Mouse (Mus musculus) forebrain, embryonic 15.5 days (tissue): ENCODE results near the gene Adgrg3. TPM values are rescaled to one million over a fixed set of nuclear protein-coding genes. Genes with fewer than 3 reads are reported as not detected.

Experiments
- ATAC-seq: fragments of 200-750 bp; cut with Nextera tagmentation; replicated peaks from 2 replicates; pipeline ENCODE4 v1.8.0; 2017; ENCODE audit warnings: mild to moderate bottlenecking, moderate TSS enrichment, moderate library complexity
- H3K27ac ChIP-seq: fragments of 300-500 bp; sonication (generic); replicated peaks from 2 replicates; pipeline ENCODE4 v1.5.1; 2015; ENCODE audit warnings: mild to moderate bottlenecking, inconsistent platforms
- H3K27me3 ChIP-seq: fragments of 300-500 bp; sonication (generic); 2 replicates; pipeline ENCODE4 v1.6.1; 2015; ENCODE audit warnings: inconsistent platforms
- H3K36me3 ChIP-seq: fragments of 300-500 bp; sonication (generic); 2 replicates; pipeline ENCODE4 v1.6.1; 2015; ENCODE audit warnings: mild to moderate bottlenecking, inconsistent platforms
- H3K4me1 ChIP-seq: fragments of 300-500 bp; sonication (generic); 2 replicates; pipeline ENCODE4 v1.6.1; 2015; ENCODE audit warnings: inconsistent platforms
- H3K4me2 ChIP-seq: fragments of 300-500 bp; sonication (generic); replicated peaks from 2 replicates; pipeline ENCODE4 v1.6.1; 2015; ENCODE audit warnings: mild to moderate bottlenecking, inconsistent platforms
- H3K4me3 ChIP-seq: fragments of 300-500 bp; sonication (generic); 2 replicates; pipeline ENCODE4 v1.5.1; 2015; ENCODE audit warnings: mild to moderate bottlenecking, inconsistent platforms
- H3K9ac ChIP-seq: fragments of 300-500 bp; sonication (generic); replicated peaks from 2 replicates; pipeline ENCODE4 v1.6.1; 2015; ENCODE audit warnings: mild to moderate bottlenecking, inconsistent platforms
- H3K9me3 ChIP-seq: fragments of 300-500 bp; sonication (generic); 2 replicates; pipeline ENCODE4 v1.6.1; 2016; ENCODE audit warnings: inconsistent platforms
- WGBS: fragments of 180-500 bp; shearing (Covaris S2); methylation state at CpG from one replicate; pipeline ENCODE4 v1.1.7; 2015; ENCODE audit warnings: mixed read lengths; 5-methylcytosine and 5-hydroxymethylcytosine counted together
- polyA plus RNA-seq: library from polyadenylated mRNA; unstranded; fragments of >200 nt; fragmentation: Nextera tagmentation; extraction: Ambion mirVana; gene quantifications from 2 replicates; pipeline ENCODE4 v1.2.1, GENCODE M21; 2015

Adgrg3 gene
- polyA plus RNA-seq, 1 experiment from 2014 or later, result 1.2 TPM

DNA sequence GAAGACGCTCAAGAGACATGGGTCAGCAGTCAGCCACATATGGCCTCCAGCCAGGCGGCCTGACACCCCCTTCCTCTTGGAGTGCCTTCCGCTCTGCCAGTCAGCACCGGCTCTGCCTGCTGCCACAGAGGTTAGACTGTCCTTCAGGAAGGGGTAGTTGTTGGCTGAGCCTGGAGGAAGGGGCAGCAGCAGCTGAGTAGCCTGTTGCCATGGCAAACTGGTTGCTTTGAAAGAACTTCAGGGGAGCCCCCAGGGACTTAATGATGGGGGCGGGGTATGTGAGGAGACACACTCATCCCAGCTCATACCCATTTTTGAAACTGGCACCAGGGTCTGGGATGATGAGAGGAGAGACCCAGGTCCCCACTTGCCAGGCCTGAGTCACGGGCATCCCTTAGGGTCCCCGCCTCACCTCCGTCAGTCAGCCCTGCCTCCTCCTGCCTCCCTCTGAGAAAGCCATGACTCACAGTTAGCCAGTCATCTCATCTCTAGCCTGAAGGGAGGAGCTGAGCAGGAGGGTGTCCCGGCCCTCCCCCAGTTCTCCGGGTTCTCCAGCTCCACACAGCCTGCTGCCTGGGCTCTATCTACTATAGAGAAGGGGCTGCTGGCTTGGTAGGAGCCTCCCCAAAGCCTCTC is 33.5 kb upstream of the Adgrg3 start:
- H3K4me2 ChIP-seq, result no peak overlapping the region; the same call in 1 of the 2 replicates
- peak overlapping the region; percentile 54 for H3K27ac ChIP-seq
- ATAC-seq, result peak; percentile 44
- H3K9ac ChIP-seq, result no peak overlapping the region
- 8% methylated on average over 10 of the region's 10 CpGs for WGBS
- no peaks in the 10 kb centered on the region for H3K36me3 ChIP-seq
- no peak overlapping the region for H3K4me3 ChIP-seq
- H3K9me3 ChIP-seq, result no peaks in the 10 kb centered on the region
- no peaks in the 10 kb centered on the region for H3K27me3 ChIP-seq
- peaks cover 66% of the 10 kb centered on the region for H3K4me1 ChIP-seq

DNA sequence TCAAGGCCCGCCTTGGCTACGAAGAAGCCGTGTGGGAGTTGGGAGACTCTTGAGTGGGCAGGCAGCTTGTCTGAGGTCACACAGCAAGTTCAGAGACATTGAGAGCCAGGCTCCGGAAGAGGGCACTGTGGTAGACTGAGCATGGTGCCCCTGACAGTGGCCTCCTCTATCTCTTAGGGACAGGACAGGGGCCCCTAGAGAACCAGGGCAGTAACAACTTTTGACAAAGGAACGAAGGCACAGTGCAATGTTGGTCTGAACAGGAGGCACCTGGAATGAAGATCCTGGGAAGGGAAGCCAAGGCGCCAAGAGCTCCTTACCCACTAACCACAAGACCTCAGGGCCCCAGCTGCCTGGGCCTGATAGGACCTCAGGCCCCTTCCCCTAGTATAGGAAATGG is 32.5 kb upstream of the Adgrg3 start:
- Histone ChIP-seq H3K4me3 (no peak overlapping the region), H3K4me2 (no peak overlapping the region), H3K27ac (0 out of 2 replicates have a peak overlapping the region, but pooled peaks have one; percentile 54), H3K9ac (no peak overlapping the region), H3K4me1 (peaks cover 66% of the 10 kb centered on the region), H3K36me3 (no peaks in the 10 kb centered on the region), H3K27me3 (no peaks in the 10 kb centered on the region), H3K9me3 (no peaks in the 10 kb centered on the region)
- no peak for ATAC-seq
- WGBS, result 88% methylated on average over 6 of the region's 6 CpGs

DNA sequence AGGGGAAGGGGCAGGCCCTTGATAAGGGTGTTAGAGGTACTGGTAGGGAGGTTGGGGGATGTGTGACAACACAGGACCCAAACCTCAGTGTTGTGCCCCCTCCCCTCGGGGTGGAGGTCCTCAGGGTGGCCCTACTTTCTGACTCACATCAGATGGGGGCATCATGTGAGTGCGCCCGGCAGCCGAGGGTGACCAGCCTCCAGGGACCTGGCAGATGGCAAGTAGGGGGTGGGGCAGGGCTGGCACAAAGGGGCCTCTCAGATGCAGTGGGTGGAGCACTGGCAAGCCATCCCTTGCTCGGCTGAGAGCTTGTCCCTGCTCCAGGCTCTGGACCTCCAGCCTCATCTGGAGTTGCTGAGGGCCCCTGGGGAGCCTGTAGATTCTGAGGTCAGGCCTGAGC is 30.8 kb upstream of the Adgrg3 start:
- H3K4me2 ChIP-seq, result no peak overlapping the region
- H3K36me3 ChIP-seq, result no peaks in the 10 kb centered on the region
- no peak overlapping the region for H3K4me3 ChIP-seq
- H3K4me1 ChIP-seq, result peaks cover 70% of the 10 kb centered on the region
- no peaks in the 10 kb centered on the region for H3K9me3 ChIP-seq
- H3K27me3 ChIP-seq, result no peaks in the 10 kb centered on the region
- H3K27ac ChIP-seq, result peak overlapping the region; percentile 72
- 15% methylated on average over 5 of the region's 5 CpGs for WGBS
- peak; percentile 70 for ATAC-seq
- H3K9ac ChIP-seq, result no peak overlapping the region

DNA sequence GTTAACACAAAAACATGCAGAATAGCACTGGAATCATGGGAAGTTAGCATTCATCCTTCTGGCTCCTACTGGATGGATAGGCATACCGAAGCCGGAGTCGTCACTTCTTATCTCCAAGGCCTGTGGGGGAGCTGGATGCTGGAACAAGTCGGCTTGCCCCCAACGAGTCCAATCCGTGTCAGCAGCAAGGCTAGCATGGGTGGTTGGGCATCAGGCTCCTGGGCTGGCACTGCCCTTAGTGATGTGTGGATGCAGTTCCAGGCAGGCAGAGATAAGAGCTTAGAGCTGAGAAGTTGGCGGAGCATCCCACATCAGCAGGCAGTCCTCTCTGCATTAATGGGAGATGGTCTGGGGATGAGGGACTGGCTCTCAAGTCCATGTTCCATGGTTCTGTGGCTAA is 29.9 kb upstream of the Adgrg3 start:
- Histone ChIP-seq H3K4me3 (no peak overlapping the region), H3K27ac (no peak overlapping the region), H3K9ac (no peak overlapping the region), H3K36me3 (no peaks in the 10 kb centered on the region), H3K4me2 (no peak overlapping the region), H3K9me3 (no peaks in the 10 kb centered on the region), H3K27me3 (no peaks in the 10 kb centered on the region), H3K4me1 (peaks cover 70% of the 10 kb centered on the region)
- ATAC-seq, result no peak
- WGBS, result 76% methylated on average over 7 of the region's 7 CpGs

DNA sequence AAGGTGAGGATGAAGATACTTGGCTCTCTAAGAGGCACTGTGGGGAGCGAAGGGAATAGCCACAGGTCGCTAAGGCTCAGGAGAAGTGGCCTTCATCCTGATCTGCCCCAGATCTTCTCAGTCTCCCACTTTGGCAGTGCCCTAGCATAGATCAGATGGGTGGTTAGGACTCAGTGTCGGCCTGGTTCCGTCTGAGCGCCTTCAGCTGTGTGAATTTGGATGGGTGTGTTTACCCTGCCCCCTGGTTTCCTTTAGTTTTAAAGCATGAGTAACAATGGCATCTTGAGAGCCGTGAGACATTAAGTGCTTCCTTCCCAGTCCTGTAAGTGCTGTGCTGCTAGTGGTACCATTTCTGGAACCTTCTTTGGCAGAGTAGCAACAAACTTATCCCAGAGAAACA is 28.9 kb upstream of the Adgrg3 start:
- no peak overlapping the region for H3K9ac ChIP-seq
- H3K4me3 ChIP-seq, result no peak overlapping the region
- H3K27ac ChIP-seq, result no peak overlapping the region
- peaks cover 70% of the 10 kb centered on the region for H3K4me1 ChIP-seq
- no peaks in the 10 kb centered on the region for H3K27me3 ChIP-seq
- no peaks in the 10 kb centered on the region for H3K36me3 ChIP-seq
- no peak for ATAC-seq
- H3K4me2 ChIP-seq, result no peak overlapping the region
- H3K9me3 ChIP-seq, result no peaks in the 10 kb centered on the region
- WGBS, result 85% methylated on average over 6 of the region's 6 CpGs

DNA sequence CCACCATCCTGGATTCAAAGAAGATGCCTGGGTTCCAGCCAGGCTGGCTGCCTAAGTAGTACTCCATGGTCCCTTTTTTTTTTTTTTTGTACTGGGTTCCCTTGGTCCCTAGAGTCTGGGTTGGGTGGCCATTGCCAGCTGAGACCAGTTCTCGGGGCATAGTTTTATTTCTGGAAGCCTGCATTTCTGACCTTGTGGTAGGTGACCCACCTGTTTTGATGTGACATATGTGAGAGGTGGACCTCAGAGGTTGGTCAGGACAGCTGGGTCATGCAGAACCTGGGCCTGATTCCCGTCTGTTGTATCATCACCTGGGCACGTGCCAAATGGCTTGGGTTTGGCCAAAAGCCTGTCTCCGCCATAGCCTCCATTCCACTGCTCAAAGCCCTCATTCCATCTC is 27.8 kb upstream of the Adgrg3 start:
- H3K4me3 ChIP-seq, result no peak overlapping the region
- no peak for ATAC-seq
- H3K27ac ChIP-seq, result no peak overlapping the region
- peaks cover 68% of the 10 kb centered on the region for H3K4me1 ChIP-seq
- WGBS, result 86% methylated on average over 4 of the region's 4 CpGs
- H3K36me3 ChIP-seq, result no peaks in the 10 kb centered on the region
- H3K4me2 ChIP-seq, result no peak overlapping the region
- H3K9ac ChIP-seq, result no peak overlapping the region
- no peaks in the 10 kb centered on the region for H3K27me3 ChIP-seq
- no peaks in the 10 kb centered on the region for H3K9me3 ChIP-seq

DNA sequence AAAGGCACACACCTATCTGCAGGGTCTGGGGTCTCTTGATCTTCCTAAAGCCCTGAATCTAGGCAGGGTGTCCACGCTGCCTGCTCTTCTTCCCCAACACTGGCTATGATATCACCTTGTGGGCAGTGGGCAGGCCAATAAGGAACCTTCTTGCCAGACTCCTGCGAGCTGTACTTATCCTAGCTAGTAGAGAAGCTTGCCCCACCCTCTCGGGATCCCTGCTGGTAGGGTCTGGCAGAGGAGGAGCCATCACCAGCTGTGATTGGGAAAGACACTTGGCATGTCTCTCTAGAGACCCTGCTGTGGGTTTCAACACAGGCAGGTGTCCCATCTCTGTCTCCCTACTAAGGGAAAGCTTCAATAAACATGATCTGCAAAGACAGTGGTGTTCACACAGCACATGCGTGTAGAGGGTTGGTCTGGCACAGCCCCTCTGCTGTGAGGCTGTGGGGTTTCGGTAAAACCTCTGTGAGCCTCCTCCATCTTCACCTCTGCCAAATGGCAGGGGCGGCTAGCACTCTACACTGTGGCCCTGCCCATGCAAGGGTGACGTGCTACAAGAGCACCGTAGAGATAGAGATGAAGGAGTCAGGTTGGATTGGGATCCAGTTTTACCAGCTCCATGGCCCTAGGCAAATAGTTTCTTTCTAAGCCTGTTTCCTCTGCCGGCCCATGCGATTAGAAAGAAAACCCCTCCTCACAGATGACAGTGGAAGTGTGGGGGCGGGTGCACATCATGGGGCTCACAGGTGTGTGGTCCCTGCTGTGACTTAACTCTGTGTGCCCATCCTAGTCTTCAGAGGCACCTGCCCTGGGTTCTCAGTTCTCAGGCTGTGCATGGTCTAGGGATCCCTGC is 26.7 kb upstream of the Adgrg3 start:
- Histone ChIP-seq H3K4me2 (no peak overlapping the region), H3K4me1 (peaks cover 63% of the 10 kb centered on the region), H3K9ac (no peak overlapping the region), H3K4me3 (no peak overlapping the region), H3K9me3 (no peaks in the 10 kb centered on the region), H3K27me3 (no peaks in the 10 kb centered on the region), H3K36me3 (no peaks in the 10 kb centered on the region), H3K27ac (peak overlapping the region; percentile 96)
- no peak for ATAC-seq
- 70% methylated on average over 11 of the region's 11 CpGs for WGBS

DNA sequence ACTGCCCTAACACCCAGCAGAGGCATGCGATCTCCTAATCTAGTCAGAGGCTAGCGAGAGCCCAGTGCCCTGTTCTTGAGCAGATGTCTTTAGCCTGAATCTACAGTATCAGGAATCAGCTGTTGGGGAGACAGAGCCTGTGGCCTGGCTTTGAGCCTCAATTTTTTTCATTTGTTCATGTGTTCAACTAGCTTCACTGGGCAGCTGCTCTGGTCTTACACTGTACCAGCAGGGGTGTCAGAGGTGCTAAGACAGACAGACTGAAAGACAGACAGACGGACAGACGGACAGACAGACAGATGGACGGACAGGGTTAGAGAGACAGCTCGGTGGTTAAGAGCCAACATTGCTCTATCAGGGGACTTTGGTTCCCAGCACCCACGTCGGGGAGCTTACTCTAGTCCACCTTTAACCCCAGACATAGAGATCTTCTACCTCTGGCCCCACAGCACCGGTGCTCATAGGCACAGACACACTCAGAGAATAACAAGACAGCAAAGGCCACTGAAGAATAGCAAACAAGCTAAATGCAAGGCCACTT is 26.0 kb upstream of the Adgrg3 start:
- Histone ChIP-seq H3K4me1 (peaks cover 59% of the 10 kb centered on the region), H3K9ac (no peak overlapping the region), H3K27me3 (no peaks in the 10 kb centered on the region), H3K27ac (peak overlapping the region; percentile 96), H3K9me3 (no peaks in the 10 kb centered on the region), H3K4me3 (no peak overlapping the region), H3K4me2 (no peak overlapping the region), H3K36me3 (no peaks in the 10 kb centered on the region)
- no peak for ATAC-seq
- WGBS, result 80% methylated on average over 9 of the region's 9 CpGs

DNA sequence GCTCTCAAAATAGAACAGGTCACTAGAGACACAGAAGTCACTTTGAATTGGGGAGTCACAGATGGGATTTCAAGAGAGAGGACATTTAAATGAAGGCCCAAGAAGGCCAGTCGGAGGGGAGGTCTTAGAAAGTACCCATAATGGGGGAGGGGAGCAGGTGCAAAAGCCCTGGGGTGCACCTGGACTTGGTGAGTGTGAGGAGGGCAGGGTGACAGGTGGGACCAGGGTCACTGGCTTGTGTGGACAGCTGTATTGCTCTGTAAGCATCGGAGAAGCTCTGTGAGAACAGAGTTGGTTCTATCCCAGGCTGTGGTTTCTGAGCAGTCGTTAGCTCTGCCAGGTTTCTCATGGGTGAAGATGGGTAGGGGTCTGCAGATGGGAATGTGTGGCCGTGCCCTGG is 25.5 kb upstream of the Adgrg3 start:
- ATAC-seq, result no peak
- no peak overlapping the region for H3K9ac ChIP-seq
- H3K27ac ChIP-seq, result peak overlapping the region; percentile 96
- no peaks in the 10 kb centered on the region for H3K27me3 ChIP-seq
- H3K4me1 ChIP-seq, result peaks cover 59% of the 10 kb centered on the region
- H3K9me3 ChIP-seq, result no peaks in the 10 kb centered on the region
- WGBS, result 55% methylated on average over 4 of the region's 4 CpGs
- no peak overlapping the region for H3K4me2 ChIP-seq
- no peak overlapping the region for H3K4me3 ChIP-seq
- no peaks in the 10 kb centered on the region for H3K36me3 ChIP-seq

DNA sequence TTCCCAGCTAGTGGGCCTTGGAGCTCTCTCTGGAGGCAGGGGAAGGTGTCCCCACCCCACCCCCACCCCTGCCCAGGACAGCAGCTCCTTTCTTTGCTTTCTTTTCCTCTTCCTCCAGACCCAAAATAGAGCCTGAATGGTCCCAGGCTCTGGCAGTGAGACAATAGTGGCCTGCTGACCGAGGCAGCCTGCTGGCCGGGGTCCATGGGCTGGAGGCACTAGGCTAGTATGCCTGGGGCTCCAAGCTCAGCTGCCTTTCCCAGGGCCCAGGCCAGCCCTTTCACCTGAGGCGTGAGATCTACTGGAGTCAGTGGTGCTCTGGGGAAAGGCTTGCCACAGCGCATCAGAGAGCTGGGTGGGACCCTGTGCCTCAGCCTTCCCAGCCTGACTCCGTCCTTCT is 25.0 kb upstream of the Adgrg3 start:
- no peak for ATAC-seq
- Histone ChIP-seq H3K9ac (0 out of 2 replicates have a peak overlapping the region, but pooled peaks have one; percentile 9), H3K36me3 (no peaks in the 10 kb centered on the region), H3K4me2 (no peak overlapping the region), H3K27ac (peak overlapping the region; percentile 96), H3K4me3 (no peak overlapping the region), H3K27me3 (no peaks in the 10 kb centered on the region), H3K4me1 (peaks cover 59% of the 10 kb centered on the region), H3K9me3 (no peaks in the 10 kb centered on the region)
- WGBS, result 14% methylated on average over 5 of the region's 5 CpGs

DNA sequence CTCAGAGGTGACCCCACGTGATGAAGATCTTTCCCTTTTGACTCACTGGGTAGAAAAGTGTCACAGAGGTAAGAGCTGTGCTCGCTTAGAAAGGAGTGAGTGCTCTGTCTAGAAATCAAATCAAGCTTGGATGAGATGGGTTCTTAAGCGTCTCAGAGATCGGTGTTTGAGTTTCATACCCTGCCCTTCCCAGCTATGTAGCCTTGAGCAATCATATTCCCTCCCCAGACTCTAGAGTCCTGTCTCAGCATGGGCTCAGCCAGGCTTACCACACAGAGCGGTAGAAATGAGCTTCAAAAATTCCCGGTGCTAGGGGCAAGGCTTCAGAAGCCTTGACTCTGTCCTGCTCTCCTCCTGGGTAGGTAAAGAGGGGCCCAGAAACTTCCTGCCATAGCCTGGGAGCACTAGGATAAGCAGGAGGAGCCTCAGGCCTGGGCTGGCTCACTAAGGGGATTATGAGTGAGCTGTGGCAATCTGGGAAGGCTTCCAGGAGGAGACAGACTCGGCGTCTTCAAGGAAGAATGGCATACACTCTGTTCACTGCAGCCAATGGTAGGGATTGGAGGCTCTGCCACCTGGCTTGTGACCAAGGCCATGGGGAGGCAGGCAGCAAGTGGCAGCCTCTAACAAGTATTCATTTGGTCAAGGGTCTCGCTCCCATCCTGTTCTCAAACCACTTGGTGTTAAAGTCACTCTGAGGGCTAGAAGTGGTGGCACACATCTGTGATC is 24.3 kb upstream of the Adgrg3 start:
- H3K4me2 ChIP-seq, result peak overlapping the region; percentile 67; the same call in 1 of the 2 replicates
- no peaks in the 10 kb centered on the region for H3K27me3 ChIP-seq
- 36% methylated on average over 9 of the region's 9 CpGs for WGBS
- 0 out of 2 replicates have a peak, but pooled peaks have one; percentile 1 for ATAC-seq
- peak overlapping the region; percentile 96 for H3K27ac ChIP-seq
- no peaks in the 10 kb centered on the region for H3K9me3 ChIP-seq
- H3K4me1 ChIP-seq, result peaks cover 63% of the 10 kb centered on the region
- no peaks in the 10 kb centered on the region for H3K36me3 ChIP-seq
- 0 out of 2 replicates have a peak overlapping the region, but pooled peaks have one; percentile 9 for H3K9ac ChIP-seq
- no peak overlapping the region for H3K4me3 ChIP-seq

DNA sequence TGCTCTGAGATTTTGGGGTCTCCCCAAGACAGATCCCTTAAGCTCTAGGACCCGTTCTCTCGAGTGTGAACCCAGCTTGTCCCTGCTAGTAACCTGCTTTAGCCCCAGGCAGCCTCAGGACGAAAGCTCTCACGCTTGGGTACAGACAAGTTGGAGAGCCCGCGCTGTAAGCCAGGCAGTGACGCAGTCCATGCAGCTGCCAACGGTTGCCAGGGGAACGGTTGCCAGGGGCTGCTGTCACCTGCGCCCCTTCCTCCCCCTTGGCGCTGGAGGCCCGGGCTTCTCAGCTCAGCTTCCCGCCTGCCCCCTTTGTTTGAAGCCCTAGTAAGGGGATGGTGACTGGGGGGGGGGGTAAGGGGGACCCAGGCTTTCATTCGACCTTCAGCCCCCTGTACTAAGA is 23.5 kb upstream of the Adgrg3 start:
- Histone ChIP-seq H3K4me3 (peak overlapping the region; percentile 57), H3K27me3 (no peaks in the 10 kb centered on the region), H3K4me1 (peaks cover 71% of the 10 kb centered on the region), H3K4me2 (peak overlapping the region; percentile 67), H3K36me3 (no peaks in the 10 kb centered on the region), H3K9me3 (no peaks in the 10 kb centered on the region), H3K27ac (peak overlapping the region; percentile 96), H3K9ac (peak overlapping the region; percentile 84)
- 0% methylated on average over 14 of the region's 14 CpGs for WGBS
- ATAC-seq, result peak; percentile 91
